Mouse (Mus musculus) Patski (cell line): ENCODE results near the gene Art5. TPM values are rescaled to one million over a fixed set of nuclear protein-coding genes. Genes with fewer than 3 reads are reported as not detected.

Source experiments
- ATAC-seq: fragments of 100-300 bp; one replicate; pipeline ENCODE4 v1.8.0; 2021
- CTCF ChIA-PET: fragments of 350-600 bp; sonication (Branson Sonifier 250); formaldehyde crosslinking; loops from one replicate; lab custom pipeline; 2022; ENCODE audit warnings: inconsistent platforms; lab: Charles Lee
- POLR2A ChIA-PET: fragments of 350-600 bp; sonication (Branson Sonifier 250); formaldehyde crosslinking; loops from one replicate; lab custom pipeline; 2022; ENCODE audit warnings: antibody characterized with exemption, inconsistent platforms; lab: Charles Lee
- DNase-seq: peaks from one replicate; pipeline ENCODE4 v3.0.0-alpha.2; 2011; ENCODE audit warnings: low read depth, low spot score
- H3K27me3 ChIP-seq: fragments of 371-371 bp; one replicate; pipeline ENCODE4 v1.5.1; 2021
- CTCF ChIP-seq: fragments of 100-300 bp; IDR thresholded peaks from one replicate; pipeline ENCODE4 v1.5.1; 2021
- in situ Hi-C: fragments of 300-500 bp; cut with MboI; formaldehyde crosslinking; loops from 3 replicates; pipeline ENCODE4 v1.11.1; 2018; ENCODE audit warnings: low pct_unique_long_range_greater_than_20kb, mixed read lengths
- polyA plus RNA-seq: library from polyadenylated mRNA; unstranded; gene quantifications from one replicate; pipeline ENCODE4 v1.2.3, GENCODE M21; 2021

The Art5 gene
- polyA plus RNA-seq, 1 experiment from 2014 or later: not detected

DNA sequence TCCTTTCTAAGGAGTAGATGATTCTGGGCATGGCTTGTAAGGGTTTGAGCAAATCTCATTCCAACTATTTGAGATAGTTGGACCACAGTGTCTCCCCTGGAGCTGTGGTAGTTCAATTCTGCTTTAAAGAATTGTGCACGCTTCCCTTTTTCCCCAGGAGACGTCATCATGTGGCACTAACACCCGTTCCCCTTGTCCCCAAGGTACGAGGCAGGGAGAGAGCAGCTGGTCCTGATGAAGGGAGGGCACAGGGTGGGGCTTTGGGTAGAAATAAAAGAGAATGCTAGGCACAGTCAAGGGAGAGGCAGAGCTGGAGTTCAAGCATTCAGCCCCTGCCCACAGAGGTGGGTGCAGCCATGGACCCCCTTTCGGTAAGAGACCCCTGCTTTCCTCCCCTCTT, 26.5 kb downstream of the Art5 start, which contains the start of gene Trpc2:
Gene Trpc2, plus strand, starts transcription at position 301 of the 400 bp plus-strand sequence.
- POLR2A ChIA-PET: no interaction called here
- DNase-seq (no peak), ATAC-seq (no peak)
- no peak for TF ChIP-seq CTCF
- in situ Hi-C loops: no loop called here
- CTCF ChIA-PET: no interaction called here
- no peaks in the 10 kb centered on the region for H3K27me3 ChIP-seq

DNA sequence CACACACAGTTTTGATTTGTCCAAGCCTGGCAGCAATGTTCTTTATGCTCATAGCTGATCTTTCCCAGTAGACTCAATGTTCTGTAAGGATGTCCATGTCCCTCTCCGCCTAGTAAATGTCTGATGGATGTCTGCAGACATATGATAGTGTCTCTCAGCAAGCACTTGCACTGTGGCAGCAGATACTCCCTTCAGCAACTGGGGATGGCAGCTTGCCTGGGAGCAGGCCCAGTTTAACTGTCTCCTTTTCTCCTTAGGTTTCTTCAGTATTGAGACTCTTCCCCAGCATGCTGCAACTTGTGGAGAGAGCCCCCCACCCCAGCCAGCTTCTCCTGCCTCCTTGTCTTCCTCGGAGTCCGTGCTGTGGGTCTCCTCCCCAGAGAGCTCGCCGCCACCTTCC, 27.5 kb downstream of the Art5 start:
- CTCF ChIA-PET: interaction anchor here (1.3 kb wide), 1 partner anchor 156 kb away, joined by 3 read pairs; no protein-coding TSS in a partner anchor
- TF ChIP-seq CTCF: no peak
- no peak for ATAC-seq
- no peak for DNase-seq
- POLR2A ChIA-PET: no interaction called here
- in situ Hi-C loops: no loop called here
- H3K27me3 ChIP-seq: no peaks in the 10 kb centered on the region

DNA sequence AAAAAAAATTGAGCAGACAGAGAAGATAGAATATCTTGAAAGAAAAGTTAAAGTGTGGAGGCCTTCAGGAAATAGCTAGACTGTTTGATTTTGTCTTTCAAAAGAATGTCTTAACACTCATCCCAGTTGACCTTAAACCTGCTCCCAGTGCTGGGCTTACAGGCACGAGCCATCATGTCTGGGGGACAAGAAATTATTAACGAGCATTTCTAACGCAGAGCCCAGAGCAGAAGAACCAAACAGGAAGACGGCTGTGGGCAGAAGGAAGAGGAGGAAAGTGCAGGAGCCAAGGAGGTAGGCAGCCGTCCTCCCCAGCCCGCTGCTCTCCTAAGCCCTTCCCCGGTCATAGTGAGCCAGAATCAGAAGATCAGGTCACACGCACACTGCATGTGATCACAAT, 29.0 kb downstream of the Art5 start:
- in situ Hi-C loops: no loop called here
- no peaks in the 10 kb centered on the region for H3K27me3 ChIP-seq
- no peak for DNase-seq
- POLR2A ChIA-PET: no interaction called here
- no peak for TF ChIP-seq CTCF
- ATAC-seq: no peak
- CTCF ChIA-PET: interaction anchor here (1.1 kb wide), 1 partner anchor 21 kb away, joined by 3 read pairs; no protein-coding TSS in a partner anchor

DNA sequence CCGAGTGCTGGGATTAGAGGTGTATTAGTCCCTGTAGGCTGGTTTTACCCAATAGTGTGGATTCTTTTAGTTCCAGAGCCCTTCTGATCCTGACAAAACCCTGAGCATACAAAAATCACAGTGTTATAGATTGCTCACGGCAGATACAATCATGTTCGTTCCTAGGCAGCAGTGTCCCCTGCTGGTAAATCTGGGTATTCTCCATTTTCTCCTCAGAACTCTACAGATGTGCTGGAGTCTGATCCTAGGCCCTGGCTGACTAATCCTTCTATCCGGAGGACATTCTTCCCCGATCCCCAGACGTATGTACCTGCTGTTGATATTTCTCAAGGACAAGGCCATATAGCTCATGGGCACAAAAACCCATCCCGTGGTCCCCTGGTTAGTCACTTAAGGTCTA, 30.8 kb downstream of the Art5 start:
- DNase-seq: no peak
- TF ChIP-seq CTCF: no peak
- in situ Hi-C loops: loop anchor here (5.0 kb wide), 2 partner anchors 161 to 416 kb away; partner anchors contain the start of gene Clpb
- no peak for ATAC-seq
- no peaks in the 10 kb centered on the region for H3K27me3 ChIP-seq
- ChIA-PET POLR2A (no interaction called here), CTCF (interaction anchor here (0.9 to 1.7 kb wide), 2 partner anchors 63 to 425 kb away, joined by 3 to 4 read pairs; no protein-coding TSS in a partner anchor)

DNA sequence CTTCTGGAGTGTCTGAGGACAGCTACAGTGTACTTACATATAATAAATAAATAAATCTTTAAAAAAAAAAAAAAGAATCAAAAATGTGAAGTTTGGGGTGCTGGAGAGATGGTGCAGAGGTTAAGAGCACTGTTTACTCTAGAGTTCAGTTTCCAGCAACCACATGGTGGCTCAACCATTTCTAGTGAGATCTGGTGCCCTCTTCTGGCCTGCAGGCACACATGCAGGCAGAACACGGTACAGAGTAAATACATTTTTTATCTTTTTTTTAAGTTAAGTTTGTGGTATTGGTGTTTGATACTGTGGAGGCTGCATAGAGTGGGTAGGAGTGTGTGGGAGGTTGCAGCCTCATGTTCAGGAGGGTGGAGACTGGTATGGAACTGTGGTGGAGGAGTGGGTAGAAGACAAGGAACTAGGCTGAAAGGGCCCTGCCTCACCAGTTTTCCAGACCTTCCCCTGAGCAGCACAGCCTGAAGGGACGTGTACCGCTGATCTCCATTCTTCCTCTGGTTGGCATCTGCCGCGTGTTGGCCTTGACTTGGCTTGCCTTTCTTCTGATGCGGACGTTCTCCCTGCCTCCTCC, 32.5 kb downstream of the Art5 start:
- ATAC-seq (no peak), DNase-seq (no peak)
- CTCF ChIA-PET: interaction anchor here (0.5 to 0.6 kb wide), 2 partner anchors 151 to 162 kb away, joined by 3 read pairs; no protein-coding TSS in a partner anchor
- no peaks in the 10 kb centered on the region for H3K27me3 ChIP-seq
- in situ Hi-C loops: loop anchor here (5.0 kb wide), 2 partner anchors 160 to 415 kb away; partner anchors contain the start of gene Clpb
- POLR2A ChIA-PET: no interaction called here
- peak; percentile 68 for TF ChIP-seq CTCF

DNA sequence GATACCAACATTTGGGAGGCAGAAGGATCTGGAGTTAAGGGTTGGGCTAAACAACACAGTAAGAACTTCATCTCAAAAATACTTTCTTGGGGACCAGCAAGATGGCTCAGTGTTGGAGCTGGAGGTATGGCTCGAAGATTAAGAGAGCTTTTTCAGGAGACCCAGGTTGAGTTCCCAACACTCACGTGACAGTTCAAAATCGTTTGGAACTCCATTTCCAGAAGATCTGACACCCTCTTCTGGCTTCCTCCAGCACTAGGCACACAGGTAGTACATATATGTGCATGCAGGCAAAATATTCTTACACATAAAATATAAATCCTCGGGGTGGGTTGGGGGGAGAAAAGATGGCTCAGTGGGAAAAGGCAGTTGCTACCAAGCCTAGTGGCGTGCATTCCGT, 42.9 kb downstream of the Art5 start:
- no peaks in the 10 kb centered on the region for H3K27me3 ChIP-seq
- no peak for TF ChIP-seq CTCF
- ATAC-seq (no peak), DNase-seq (no peak)
- ChIA-PET CTCF (interaction anchor here (1.0 kb wide), 1 partner anchor 413 kb away, joined by 3 read pairs; no protein-coding TSS in a partner anchor), POLR2A (interaction anchor here (0.9 kb wide), 1 partner anchor 10 kb away, joined by 4 read pairs; no protein-coding TSS in a partner anchor)
- in situ Hi-C loops: no loop called here

DNA sequence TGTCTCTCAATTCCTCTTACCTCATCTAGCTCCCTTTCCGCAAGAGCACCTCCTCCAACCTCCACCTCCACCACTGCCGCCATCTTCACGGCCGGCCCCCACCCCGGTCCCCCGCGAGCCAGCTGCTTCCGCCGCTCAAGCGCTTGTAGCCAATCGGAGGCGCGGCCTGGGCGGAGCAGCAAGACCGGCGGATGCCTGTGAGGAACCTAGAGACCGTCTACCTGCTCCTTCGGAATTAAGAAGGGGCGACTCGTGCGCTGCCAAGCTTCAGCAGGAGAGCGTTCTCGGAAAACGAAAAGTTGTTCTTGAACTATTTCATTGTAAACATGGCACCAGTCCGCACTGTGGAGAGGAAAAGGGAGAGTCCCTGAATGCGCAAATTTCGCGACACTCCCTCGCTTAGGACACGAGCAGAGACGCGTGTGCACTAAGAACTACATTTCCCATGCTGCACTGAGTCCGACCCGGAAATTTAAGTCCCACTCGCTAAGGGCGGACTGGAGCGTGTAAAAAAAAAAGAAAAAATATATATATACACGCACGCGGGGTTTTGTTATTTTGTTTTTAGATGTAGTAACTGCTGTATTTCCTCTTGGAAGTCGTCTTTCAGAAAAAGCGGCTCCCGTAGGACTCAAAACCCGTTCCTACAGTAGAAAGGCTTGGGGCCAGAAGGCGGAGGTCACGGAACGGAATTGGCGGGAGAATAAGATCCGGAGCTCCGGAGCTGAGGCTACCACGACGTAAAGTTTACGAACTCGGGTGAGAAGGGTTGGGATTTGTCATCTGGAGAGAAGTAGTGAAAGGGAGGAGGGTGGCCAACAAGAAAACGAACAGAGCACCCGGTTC, 44.0 kb downstream of the Art5 start, which contains the start of the genes Rnf121, Xndc1 and Xntrpc:
Gene Rnf121, minus strand, starts transcription at position 424 of the 846 bp plus-strand sequence.
Gene Xndc1, plus strand, starts transcription at position 466 of the 846 bp plus-strand sequence.
Gene Xntrpc, plus strand, starts transcription at position 668 of the 846 bp plus-strand sequence.
- in situ Hi-C loops: no loop called here
- no peak for TF ChIP-seq CTCF
- ChIA-PET CTCF (interaction anchor here (1.1 kb wide), 1 partner anchor 145 kb away, joined by 3 read pairs; no protein-coding TSS in a partner anchor), POLR2A (interaction anchor here (0.9 kb wide), 1 partner anchor 9 kb away, joined by 4 read pairs; no protein-coding TSS in a partner anchor)
- no peaks in the 10 kb centered on the region for H3K27me3 ChIP-seq
- DNase-seq (peak; percentile 64), ATAC-seq (peak; percentile 96)

DNA sequence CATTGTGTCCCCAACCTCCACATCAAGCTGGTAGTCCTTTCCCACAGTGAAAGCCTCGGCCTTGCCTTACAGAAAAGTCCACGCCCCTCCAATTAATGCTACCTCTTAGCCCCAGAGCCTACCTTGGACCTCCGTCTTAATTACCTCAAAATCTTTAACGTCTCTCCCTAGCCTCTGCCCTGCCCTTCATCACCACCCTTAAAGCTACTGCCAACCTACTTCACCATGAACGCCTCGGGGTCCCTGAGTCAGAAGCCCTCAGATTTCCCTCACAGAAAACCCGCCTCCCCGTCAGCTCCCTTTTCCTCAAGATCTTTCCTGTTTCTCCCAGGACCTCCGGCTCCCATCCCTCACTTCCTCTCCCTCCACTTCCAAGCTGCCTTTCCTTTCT, 44.6 kb downstream of the Art5 start:
- no peaks in the 10 kb centered on the region for H3K27me3 ChIP-seq
- TF ChIP-seq CTCF: no peak
- POLR2A ChIA-PET: no interaction called here
- in situ Hi-C loops: no loop called here
- ATAC-seq (peak; percentile 4), DNase-seq (no peak)
- CTCF ChIA-PET: interaction anchor here (1.1 kb wide), 1 partner anchor 144 kb away, joined by 3 read pairs; no protein-coding TSS in a partner anchor

DNA sequence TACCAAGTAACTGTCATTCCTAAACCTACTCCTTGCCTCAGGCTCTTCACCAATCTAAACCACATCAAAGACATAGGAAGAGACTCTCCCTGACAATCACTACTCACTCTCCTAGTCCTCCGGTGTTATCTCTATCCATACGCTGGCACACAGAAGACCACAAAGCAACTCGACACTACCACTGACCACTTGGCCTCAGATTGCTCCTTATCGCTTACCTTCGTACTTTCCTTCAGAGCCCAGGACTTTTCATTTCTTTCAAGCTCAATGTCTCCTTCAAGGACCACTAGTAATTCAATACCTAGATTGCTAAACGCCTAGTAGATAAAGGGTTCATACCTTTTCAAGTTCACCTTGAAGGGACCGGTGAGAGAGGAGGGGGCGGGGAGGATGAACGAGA, 45.4 kb downstream of the Art5 start:
- no peaks in the 10 kb centered on the region for H3K27me3 ChIP-seq
- CTCF ChIA-PET: interaction anchor here (1.1 kb wide), 1 partner anchor 65 kb away, joined by 3 read pairs; no protein-coding TSS in a partner anchor
- in situ Hi-C loops: no loop called here
- DNase-seq (no peak), ATAC-seq (no peak)
- POLR2A ChIA-PET: interaction anchor here (0.6 kb wide), 1 partner anchor 9 kb away, joined by 3 read pairs; no protein-coding TSS in a partner anchor
- TF ChIP-seq CTCF: no peak

DNA sequence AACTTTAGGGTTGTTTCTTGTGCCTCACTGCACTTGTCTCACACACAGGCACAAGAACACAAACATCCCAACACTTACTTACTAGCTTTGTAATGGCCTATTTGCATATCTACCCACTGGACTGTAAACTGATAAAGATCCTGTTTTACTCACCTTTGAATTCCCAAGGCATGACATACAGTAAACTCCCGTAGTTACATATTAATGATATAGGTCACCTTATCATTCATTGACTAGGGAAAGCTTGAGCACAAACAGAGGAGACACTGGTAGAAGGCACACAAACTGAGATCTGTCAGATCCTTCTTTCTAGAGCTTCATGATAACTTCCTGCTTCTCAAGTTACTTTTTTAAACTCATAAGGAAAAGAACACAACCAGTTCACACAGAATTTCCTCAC, 47.1 kb downstream of the Art5 start:
- TF ChIP-seq CTCF: no peak
- in situ Hi-C loops: no loop called here
- ATAC-seq: no peak
- no peak for DNase-seq
- H3K27me3 ChIP-seq: no peaks in the 10 kb centered on the region
- POLR2A ChIA-PET: interaction anchor here (1.1 kb wide), 1 partner anchor 87 kb away, joined by 3 read pairs; no protein-coding TSS in a partner anchor
- CTCF ChIA-PET: interaction anchor here (1.2 kb wide), 1 partner anchor 16 kb away, joined by 3 read pairs; no protein-coding TSS in a partner anchor
